Mouse (Mus musculus) cerebellum, adult 2 months (tissue): ENCODE results near the gene Cnot1.

ENCODE experiments used
- CTCF ChIP-seq: fragments of 200-500 bp; IDR thresholded peaks from 2 replicates; pipeline ENCODE4 v1.5.1; 2011; ENCODE audit warnings: low read depth, mild to moderate bottlenecking, control low read depth, low read length, moderate library complexity, borderline replicate concordance; ENCODE audit not compliant: insufficient read depth
- POLR2A ChIP-seq: fragments of 200-500 bp; IDR thresholded peaks from 2 replicates; pipeline ENCODE4 v1.6.1; 2011; ENCODE audit warnings: low read length, control low read depth, borderline replicate concordance; ENCODE audit not compliant: insufficient read depth

DNA sequence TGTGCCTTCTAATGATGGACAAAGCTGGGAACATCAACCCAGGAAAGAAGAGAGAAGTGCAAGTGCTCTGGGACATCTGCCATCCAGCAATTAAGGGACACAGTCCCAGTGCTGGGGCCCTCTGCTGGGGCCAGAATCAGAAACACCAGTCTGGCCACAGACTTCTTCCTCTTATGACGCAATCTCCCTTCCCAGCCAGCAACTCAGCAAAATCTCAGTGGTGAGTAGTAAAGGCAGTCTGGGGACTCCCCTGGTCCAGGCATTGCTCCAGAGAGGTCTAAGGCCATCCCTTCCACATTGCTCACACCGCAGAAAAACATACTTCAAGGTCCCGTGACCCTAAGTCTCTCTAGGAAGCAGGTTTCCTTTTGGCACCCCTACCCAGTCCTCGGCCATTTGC lies 45.0 kb upstream of the Cnot1 start:
- TF ChIP-seq POLR2A (no peak), CTCF (no peak)
